Mouse (Mus musculus): Measurements from ENCODE around the gene Snap91.

Snap91 gene

GRCm38 (mm10) chr9:86813327-86813726, 67.1 kb downstream of the Snap91 start:
- no peak for DNase-seq

GRCm38 (mm10) chr9:86810696-86811232, 69.7 kb downstream of the Snap91 start:
- DNase-seq, result no peak

- DNase-seq, result no peak
These were observed 70.2 kb downstream of the Snap91 start for GRCm38 (mm10) chr9:86810213-86810612.

- no peak for DNase-seq
These were observed 79.8 kb downstream of the Snap91 start for GRCm38 (mm10) chr9:86800600-86801163.

GRCm38 (mm10) chr9:86799099-86799498, 81.4 kb downstream of the Snap91 start:
- no peak for DNase-seq

- DNase-seq, result no peak
These were observed 81.8 kb downstream of the Snap91 start for GRCm38 (mm10) chr9:86798686-86799085.

- DNase-seq, result no peak
These were observed 82.3 kb downstream of the Snap91 start for GRCm38 (mm10) chr9:86798129-86798528.

- DNase-seq, result no peak
These were observed 82.9 kb downstream of the Snap91 start for GRCm38 (mm10) chr9:86797553-86797952.

- no peak for DNase-seq
These were observed 85.2 kb downstream of the Snap91 start for GRCm38 (mm10) chr9:86795236-86795635.

GRCm38 (mm10) chr9:86791927-86792326, 88.5 kb downstream of the Snap91 start:
- no peak for DNase-seq

GRCm38 (mm10) chr9:86789186-86789585, 91.3 kb downstream of the Snap91 start:
- no peak for DNase-seq

- DNase-seq, result no peak
These were observed 97.6 kb downstream of the Snap91 start for GRCm38 (mm10) chr9:86782836-86783235.

- no peak for DNase-seq
These were observed 99.0 kb downstream of the Snap91 start for GRCm38 (mm10) chr9:86781426-86781825.

- DNase-seq, result no peak
These were observed 102.2 kb downstream of the Snap91 start for GRCm38 (mm10) chr9:86778212-86778611.

GRCm38 (mm10) chr9:86777309-86777708, 103.1 kb downstream of the Snap91 start:
- DNase-seq, result no peak

GRCm38 (mm10) chr9:86775374-86775773, 105.1 kb downstream of the Snap91 start:
- no peak for DNase-seq

- DNase-seq, result no peak
These were observed 106.5 kb downstream of the Snap91 start for GRCm38 (mm10) chr9:86773996-86774395.

GRCm38 (mm10) chr9:86772897-86773296, 107.6 kb downstream of the Snap91 start:
- no peak for DNase-seq

- no peak for DNase-seq
These were observed 113.5 kb downstream of the Snap91 start for GRCm38 (mm10) chr9:86766991-86767390.

- DNase-seq, result no peak
These were observed 116.5 kb downstream of the Snap91 start for GRCm38 (mm10) chr9:86764002-86764401.

GRCm38 (mm10) chr9:86762477-86763376, 117.7 kb downstream of the Snap91 start:
- no peak for DNase-seq

GRCm38 (mm10) chr9:86745926-86746581, 134.4 kb downstream of the Snap91 start:
- DNase-seq, result peak; percentile 73

GRCm38 (mm10) chr9:86744041-86744440, 136.4 kb downstream of the Snap91 start:
- DNase-seq, result no peak
